Mouse (Mus musculus): ENCODE data around the gene Btd. TPM values are rescaled to one million over a fixed set of nuclear protein-coding genes. Genes with fewer than 3 reads are reported as not detected.
A peak's percentile ranks its signal among the peaks of the same experiment; 100 is the strongest.
"Not testable (repeated sequence)": the region's sequence is repeated elsewhere in the genome, so short reads cannot be mapped to it uniquely, and the experiment has no call there.

Btd gene
- 1 to 10 TPM; 7.8 to 9.2 TPM for total RNA-seq (2021)

DNA sequence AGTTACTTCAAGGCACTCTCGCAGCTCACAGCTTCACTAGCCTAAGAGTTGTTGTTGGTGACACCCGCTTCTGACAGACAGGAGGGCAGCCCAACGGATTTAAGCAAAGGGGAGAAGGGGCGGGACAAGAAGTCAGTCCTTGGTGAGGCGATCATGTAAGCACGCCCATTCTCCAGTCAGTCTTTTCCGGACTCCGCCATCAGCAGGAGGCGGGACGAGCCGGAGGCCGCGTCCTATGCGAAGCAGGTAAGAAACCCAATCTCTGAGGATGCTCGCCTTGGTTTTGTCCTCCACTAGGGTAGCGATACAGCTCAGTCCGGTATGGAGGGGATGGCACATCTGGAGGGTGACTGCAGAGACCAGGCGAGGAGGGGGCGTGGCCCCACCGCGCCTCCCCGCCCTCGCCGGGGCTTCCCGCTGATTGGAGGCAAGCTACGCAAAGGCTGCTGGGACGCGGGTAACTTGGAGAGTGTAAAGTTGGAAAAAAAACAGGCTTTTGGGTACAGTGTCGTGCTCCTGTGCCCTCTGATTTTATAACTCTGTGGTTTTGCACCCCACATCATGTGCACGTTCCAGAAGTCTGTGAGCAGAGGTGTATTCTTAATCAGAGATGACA is at the start of gene Btd, which contains the start of gene Hacl1:
Gene Btd (plus strand): TSS at position 139 of the 616 bp plus-strand sequence.
Gene Hacl1 (minus strand): TSS at position 397 of the 616 bp plus-strand sequence.
- DNase-seq (ENCODE audit: low spot score in 2 of 2) = peak; percentile 86 to 87
- intact Hi-C loops (cut with DNase I) = no loop called here

DNA sequence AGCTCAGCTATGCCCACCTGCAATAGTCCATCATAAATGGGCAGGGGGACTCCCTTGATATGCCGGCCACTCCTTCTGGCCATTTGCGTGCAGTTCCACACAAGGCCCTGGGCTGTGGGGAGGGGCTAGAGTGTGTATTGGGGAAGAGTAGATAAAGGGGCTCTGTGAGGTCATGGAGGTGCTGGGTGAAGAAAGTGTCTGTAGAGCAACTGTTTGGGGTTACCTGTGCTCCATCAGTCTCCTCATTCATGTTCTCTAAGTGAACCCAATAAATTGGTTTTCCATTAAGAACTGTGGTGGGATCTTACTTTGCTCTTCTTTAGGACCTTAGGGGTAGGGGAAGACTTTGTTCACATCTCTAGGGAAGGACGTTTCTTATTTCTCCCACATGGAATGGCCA is 49.6 kb upstream of the Btd start, which contains the start of gene Colq:
Gene Colq (minus strand): TSS at position 101 of the 400 bp plus-strand sequence.
- intact Hi-C loops (cut with DNase I) = no loop called here

DNA sequence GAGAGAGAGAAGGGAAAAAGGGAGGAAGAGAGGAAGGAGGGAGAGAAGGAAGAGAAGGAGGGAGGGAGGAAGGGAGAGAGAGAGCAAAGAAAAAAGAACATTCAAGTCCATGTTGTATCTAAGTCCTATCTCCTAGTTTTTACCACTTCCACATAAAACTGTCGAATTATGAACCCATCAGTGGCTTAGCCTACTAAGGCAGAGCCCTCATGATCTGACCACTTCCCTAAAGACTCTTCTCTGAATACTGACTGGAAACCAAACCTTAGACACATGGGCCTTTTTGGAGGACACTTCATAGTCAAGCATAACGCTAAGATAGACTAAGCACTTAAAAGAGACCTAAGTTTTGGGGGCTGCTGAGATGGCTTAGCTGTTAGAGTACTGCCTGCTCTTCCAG is 47.8 kb upstream of the Btd start:
- DNase-seq (ENCODE audit: low spot score in 2 of 2) = no peak
- intact Hi-C loops (cut with DNase I) = no loop called here

More for the DNA sequence above, 49.6 kb upstream of the Btd start, which contains the start of gene Colq:
- DNase-seq (ENCODE audit: low spot score in 2 of 2) = no peak

DNA sequence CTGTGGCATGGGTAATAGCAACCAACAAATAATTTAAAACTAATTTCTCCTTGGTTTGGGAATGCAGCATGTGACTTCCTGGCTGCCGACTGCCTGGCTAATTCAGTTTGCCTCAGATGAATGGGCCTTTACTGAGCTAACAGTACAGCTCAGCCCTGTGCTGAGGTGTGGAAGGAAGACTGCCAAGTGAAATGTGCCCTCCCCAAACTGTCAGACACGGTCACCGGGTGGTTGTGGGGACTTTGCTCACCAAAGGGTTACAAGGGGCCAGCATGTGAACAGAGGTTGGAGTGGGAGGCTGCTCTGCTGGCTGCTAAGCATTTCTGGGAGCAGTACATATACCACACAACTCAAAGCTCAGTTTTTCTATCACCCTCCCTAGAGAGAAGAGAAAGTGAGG is 46.1 kb upstream of the Btd start:
- intact Hi-C loops (cut with DNase I) = no loop called here
- DNase-seq (ENCODE audit: low spot score in 2 of 2) = no peak

DNA sequence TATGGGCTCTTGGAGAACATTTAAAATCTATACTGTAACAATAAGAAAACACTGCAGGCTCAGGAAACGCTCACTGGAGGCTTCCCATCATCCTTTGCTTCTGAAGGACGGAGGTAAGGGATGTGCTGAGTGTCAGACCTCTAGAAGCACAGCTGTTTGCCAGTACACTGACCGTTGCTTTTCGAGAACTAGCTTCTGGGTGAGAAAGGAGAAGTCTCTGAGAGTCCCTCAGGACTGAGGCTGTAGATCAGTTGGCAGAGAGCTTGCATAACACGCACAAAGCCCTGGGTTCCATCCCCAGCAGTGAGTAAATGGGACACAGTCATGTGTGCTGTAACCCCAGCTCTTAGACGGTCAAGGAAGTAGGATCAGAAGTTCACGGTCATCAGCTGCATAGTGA is 44.4 kb upstream of the Btd start:
- intact Hi-C loops (cut with DNase I) = no loop called here
- no peak for DNase-seq (ENCODE audit: low spot score in 2 of 2)

DNA sequence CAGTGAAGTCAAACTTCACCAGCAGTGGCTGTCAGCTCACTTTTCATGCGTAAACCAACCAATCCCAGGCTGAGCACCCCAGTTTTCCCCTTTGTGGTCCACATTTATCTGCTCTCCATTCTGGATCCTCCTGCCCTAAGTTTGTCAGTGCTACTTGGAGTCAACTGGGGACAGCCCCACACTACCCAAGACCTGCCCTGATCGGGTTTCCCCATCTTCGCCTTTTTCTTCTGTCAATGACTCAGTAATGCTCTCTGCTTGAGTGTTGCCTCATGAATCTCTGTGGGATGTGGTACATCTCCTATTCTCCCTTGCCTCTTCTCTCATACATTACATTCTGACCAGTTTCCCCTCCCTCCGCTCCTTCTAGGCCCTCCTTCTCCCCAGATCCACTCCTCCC is 43.4 kb upstream of the Btd start:
- intact Hi-C loops (cut with DNase I) = no loop called here
- DNase-seq (ENCODE audit: low spot score in 2 of 2) = no peak

DNA sequence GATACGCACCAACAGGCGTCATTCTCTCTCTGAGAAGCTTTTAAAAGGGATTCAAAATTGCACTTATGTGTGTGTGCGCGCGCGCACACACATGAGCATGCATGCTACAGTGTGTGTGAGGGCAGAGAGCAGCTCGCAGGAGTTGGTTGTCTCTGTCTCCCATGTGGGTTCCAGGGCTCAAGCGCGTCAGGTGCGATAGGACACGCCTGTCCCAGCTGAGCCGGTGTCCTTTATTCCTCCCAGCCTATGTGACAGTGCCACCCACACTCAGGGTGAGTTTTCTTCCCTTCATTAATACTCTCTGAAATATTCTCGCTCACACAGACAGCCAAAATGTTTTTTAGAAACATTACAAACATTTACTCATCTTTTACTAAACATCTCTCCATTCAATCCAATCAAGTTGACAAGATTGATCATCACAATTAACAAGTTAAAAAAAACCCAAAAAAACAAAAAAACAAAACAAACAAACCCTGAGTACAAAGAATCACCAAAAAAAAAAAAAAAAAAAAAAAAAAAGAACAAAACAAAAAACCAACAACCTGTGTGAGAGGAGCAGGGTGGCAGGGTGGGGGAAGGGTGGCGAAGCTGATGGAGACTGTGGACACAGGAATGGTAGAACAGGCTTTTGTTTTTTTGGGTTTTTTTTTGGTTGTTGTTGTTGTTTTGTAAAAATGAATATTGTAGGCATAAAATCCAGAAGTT is 38.8 kb upstream of the Btd start:
- intact Hi-C loops (cut with DNase I) = loop anchor here (5.0 to 10.0 kb wide), 2 partner anchors 85 to 257 kb away; no protein-coding TSS in a partner anchor
- no peak for DNase-seq (ENCODE audit: low spot score in 2 of 2)

DNA sequence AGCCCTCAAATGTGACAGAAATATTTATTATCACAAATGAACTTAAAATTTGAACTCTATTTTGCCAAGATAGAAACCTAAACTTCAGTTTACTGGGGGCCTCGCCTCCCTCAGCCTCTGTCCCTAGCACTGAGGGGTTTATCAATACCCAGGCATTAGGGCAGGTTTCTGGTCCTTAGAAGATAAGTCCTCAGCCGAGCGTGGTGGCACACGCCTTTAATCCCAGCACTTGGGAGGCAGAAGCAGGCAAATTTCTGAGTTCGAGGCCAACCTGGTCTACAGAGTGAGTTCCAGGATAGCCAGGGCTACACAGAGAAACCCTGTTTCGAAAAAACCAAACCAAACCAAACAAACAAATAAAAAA is 38.2 kb upstream of the Btd start:
- intact Hi-C loops (cut with DNase I) = loop anchor here (5.0 to 10.0 kb wide), 2 partner anchors 85 to 258 kb away; no protein-coding TSS in a partner anchor
- not testable (repeated sequence) for DNase-seq (ENCODE audit: low spot score in 2 of 2)

DNA sequence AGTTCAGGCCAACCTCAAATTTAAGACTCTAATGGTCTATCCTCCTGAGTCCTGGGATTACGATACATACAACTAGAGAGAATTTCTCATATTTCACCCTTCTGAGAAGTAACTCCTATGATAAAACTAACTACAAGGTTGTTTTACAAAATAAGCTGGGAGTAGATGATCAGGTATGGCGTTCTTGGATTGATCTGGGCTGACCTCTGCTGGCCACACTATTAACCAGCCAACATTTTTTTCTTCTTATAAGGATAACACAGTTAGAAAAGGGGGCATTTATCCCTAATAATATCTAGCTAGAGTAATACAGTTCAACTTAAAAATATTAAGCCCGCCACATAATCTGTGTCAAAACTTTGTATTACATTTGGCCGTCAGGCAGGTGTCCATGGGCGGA is 35.9 kb upstream of the Btd start:
- no peak for DNase-seq (ENCODE audit: low spot score in 2 of 2)
- intact Hi-C loops (cut with DNase I) = loop anchor here (5.0 to 10.0 kb wide), 2 partner anchors 88 to 260 kb away; no protein-coding TSS in a partner anchor

DNA sequence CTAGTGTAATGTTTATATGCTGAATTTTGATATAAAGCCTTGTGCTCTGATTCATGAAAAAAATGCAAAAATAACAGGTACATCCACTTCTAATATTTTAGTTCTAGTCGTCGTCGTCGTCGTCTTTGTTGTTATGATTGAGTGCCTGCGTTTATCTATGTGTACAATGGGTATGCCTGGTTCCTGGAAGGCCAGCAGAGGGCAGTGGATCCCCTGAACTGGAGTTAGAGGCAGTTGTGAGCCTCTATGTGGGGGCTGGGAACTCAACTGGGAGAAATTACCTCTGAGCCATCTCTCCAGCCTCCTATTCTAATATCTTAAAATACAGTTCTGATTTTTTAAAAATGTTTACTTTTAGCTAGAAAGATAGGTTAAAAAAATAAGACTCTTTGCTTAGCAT is 35.3 kb upstream of the Btd start:
- intact Hi-C loops (cut with DNase I) = loop anchor here (10.0 kb wide), 1 partner anchor 261 kb away; no protein-coding TSS in a partner anchor

DNA sequence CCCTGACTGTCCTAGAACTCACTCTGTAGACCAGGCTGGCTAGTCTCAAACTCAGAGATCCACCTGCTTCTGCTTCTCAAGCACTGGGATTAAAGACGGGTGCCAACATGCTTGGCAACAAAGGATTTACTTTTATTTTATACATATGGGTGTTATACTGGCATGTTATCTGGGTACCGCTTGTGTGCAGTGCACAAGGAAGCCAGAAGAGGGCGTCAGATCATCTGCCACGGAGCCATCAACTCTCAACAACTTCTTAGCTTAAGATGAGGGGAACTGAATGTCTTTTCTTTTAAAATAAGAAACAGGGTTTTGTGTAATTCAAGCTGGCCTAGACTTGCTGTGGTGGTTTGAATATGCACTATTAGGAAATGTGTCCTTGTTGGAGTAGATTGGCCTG is 28.8 kb upstream of the Btd start:
- no peak for DNase-seq (ENCODE audit: low spot score in 2 of 2)
- intact Hi-C loops (cut with DNase I) = no loop called here

More for the DNA sequence above, 35.3 kb upstream of the Btd start:
- DNase-seq (ENCODE audit: low spot score in 2 of 2) = no peak

DNA sequence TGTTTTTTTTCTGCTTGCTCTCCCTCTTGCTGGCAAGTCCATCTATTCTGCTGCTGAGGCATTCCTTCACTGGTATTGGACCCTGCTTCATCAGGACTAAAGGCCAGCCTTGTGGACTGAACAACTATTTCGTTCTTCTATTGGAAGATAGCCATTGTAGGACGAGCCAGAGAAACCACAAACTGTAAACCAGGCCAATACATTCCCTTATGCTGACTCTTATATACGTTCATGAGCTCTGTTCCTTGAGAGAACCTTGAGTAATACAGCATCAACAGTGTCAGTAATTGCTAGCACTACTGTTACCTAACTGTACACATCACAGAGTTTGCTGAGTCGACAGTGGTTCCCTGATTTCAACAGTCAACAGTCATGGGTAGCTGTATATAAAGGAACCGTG is 27.2 kb upstream of the Btd start:
- no peak for DNase-seq (ENCODE audit: low spot score in 2 of 2)
- intact Hi-C loops (cut with DNase I) = no loop called here

DNA sequence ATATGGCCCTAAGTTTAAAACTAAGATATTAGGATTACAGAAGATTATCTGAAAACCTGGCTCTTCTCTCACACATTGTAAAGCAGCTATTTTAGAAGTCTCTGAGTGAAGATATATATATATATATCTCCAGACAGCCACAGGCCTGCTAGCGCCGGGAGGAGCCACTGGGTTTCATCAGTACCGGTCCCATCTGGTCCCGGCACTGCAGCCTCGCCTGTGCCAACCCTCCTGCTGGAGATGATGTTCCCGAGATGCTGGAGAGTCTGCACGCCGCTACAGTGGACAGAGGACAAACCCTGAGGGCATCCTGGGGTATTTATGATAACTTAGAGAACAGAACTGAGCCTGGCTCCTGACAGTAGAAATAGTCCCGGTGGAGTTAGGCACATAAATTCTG is 23.6 kb upstream of the Btd start:
- DNase-seq (ENCODE audit: low spot score in 2 of 2) = peak; percentile 26 to 31
- intact Hi-C loops (cut with DNase I) = no loop called here

DNA sequence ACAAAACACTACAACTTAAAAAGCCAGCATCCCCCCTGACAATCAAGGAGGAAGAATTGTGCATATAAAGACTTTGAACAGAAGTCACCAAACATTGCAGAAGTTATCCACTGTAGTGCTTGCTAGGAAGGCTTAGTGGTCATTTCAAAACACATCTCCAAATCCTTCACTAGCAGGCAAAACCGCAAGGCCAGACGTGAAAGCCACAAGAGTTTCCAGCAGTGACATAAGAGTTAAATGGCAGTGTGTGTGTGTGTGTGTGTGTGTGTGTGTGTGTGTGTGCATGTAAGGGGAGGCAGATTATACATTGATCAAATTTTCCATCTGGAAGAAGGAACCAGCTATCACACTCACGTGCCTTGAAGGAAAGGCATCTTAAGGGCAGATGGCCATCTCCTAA is 22.8 kb upstream of the Btd start:
- intact Hi-C loops (cut with DNase I) = no loop called here
- no peak for DNase-seq (ENCODE audit: low spot score in 2 of 2)

DNA sequence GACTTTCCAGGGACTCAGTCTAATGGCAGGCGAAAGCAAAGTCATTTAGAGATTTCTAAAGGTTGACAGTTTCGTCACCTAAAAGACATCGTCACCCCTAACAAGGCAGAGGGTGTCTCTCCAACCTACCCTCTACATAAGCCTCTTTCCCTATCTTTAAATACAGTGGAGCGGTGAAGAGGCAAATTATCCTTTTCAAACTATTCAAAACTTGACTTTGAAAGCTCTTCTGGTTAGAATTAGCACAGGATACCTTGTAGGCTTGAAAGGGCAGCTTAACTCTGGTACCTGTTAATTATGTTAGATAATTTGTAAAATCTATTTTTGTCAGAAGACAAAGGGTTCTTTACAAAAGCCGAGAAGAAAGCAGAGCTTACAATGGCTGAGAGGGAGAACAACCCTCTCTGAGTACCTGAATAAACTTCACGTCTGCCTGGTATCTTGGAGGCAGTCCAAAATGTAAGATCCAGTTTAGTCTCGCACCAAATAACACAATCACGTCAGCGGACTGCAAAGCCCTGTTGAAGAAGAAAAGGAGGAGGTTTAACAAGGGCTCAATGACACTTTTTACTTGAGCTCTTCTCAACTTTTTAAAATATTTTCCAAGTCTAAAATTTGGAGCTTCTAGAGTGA is 20.1 kb upstream of the Btd start:
- intact Hi-C loops (cut with DNase I) = no loop called here
- no peak for DNase-seq (ENCODE audit: low spot score in 2 of 2)

DNA sequence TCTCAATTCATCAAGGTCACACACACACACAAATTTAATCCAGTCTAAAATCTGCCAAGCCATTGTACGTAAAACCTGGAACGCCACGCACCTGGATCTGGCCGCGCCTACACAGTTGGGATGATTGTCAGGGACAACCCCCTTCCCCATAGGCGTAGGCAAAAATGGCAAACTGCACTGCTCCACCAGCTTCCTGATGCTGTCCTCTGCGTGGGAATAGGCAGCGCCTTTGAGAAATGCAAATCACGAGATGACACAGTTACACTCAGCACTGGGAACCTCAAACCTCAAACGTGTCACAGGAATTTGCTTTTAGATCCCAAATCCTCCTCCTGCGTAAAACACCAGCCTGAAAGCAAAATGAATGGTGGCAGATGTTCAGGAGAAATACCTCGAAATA is 18.1 kb upstream of the Btd start:
- intact Hi-C loops (cut with DNase I) = no loop called here
- DNase-seq (ENCODE audit: low spot score in 2 of 2) = peak; percentile 58 to 62

DNA sequence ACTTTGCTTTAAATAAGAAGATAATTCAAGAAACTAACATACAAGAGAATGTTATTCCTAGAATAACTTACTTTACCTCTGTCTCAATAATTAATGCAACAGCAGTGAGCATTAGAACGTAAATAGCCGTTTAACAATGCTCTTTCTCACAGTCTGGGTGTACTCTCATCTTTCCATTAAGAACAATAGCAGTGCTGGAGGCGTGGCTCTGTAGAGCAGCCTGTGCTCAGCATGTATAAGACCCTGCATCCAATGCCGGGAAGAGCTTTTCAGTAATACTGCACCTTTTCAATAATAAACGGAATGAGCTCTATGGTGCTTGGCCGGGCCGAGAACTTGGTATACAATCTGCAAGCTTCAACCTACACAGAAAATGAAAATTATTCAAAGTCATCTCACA is 10.2 kb upstream of the Btd start:
- DNase-seq (ENCODE audit: low spot score in 2 of 2) = no peak
- intact Hi-C loops (cut with DNase I) = no loop called here

DNA sequence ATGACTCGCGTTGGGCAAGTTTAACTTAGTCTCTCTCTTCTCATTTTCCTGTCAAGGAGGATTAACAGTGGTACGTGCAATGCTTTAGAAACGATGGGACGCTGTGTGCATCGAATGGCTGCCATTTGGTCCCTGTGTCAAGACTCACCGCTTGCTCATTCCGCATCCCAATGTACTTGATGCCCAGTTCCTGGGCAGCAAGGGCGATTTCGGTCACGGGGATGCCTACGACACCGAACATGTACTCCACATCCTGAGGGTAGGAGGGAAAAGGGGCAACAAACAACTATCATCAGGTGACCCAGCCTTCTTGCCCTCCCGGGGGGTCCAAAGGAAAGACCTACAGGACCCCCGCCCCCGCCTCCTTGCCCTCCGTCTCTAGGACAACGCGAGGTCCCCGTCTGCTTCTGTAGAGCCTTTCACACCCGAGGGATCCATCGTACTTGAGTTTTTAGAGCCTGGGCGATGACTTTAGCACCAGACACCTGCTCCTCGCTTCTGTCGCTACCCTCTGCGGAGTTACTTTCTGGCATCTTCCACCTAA is 410 bp upstream of the Btd start, which contains the start of gene Gm49387:
Gene Gm49387 (minus strand): TSS at position 533 of the 544 bp plus-strand sequence.
- intact Hi-C loops (cut with DNase I) = no loop called here
- DNase-seq (ENCODE audit: low spot score in 2 of 2) = no peak

DNA sequence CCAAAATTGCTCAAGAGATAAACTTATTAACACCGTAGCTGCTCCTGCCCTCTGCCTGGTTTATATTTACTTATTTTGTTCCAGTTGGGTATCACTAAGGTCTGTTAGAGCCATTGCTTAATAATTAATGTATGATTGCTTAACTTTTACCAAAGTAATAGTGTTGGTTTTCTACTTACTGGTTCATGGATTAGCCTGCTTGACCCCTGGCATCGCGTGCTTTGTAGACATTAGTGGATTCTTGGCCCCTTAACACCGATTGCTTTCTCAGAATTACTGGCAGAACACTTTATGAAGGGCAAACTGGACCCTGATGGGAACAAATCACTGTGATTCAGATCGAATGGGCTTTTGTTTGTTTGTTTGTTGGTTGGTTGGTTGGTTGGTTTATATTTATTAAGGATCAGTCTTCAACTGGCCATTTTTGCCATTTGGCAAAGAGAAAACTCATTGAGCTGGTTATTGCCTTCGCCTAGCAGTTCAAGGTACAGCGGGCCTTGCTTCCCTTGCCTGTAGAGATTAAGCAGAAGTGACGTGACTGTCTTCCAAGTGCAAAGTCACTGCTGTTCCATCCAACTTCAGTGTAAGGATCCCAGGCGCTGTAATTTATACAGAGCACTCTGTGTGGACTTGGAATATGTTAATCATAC is 803 bp downstream of the Btd start:
- intact Hi-C loops (cut with DNase I) = no loop called here
- no peak for DNase-seq (ENCODE audit: low spot score in 2 of 2)

Measured in left cerebral cortex, postnatal 36 days (tissue).